Mouse (Mus musculus) CH12.LX (cell line): ENCODE results near the gene Dkk2.

Experiments
- CHD1 ChIP-seq: IDR thresholded peaks from 2 replicates; pipeline ENCODE4 v1.6.1; 2012; ENCODE audit warnings: low read depth, low read length, improper control_type of control experiment, inconsistent platforms
- EP300 ChIP-seq: IDR thresholded peaks from 2 replicates; pipeline ENCODE4 v1.6.1; 2011; ENCODE audit warnings: low read length, improper control_type of control experiment
- GABPA ChIP-seq: IDR thresholded peaks from 2 replicates; pipeline ENCODE4 v1.6.1; 2012; ENCODE audit warnings: low read depth, low read length, improper control_type of control experiment, inconsistent platforms; ENCODE audit not compliant: insufficient replicate concordance
- MAFK ChIP-seq: IDR thresholded peaks from 2 replicates; pipeline ENCODE4 v1.6.1; 2011; ENCODE audit warnings: low read length, improper control_type of control experiment; ENCODE audit not compliant: insufficient replicate concordance
- MXI1 ChIP-seq: IDR thresholded peaks from 2 replicates; pipeline ENCODE4 v1.6.1; 2011; ENCODE audit warnings: mild to moderate bottlenecking, low read depth, low read length, improper control_type of control experiment
- MYC ChIP-seq: IDR thresholded peaks from 2 replicates; pipeline ENCODE4 v1.6.1; 2011; ENCODE audit warnings: low read depth, mild to moderate bottlenecking, improper control_type of control experiment, low read length
- POLR2A ChIP-seq: IDR thresholded peaks from 2 replicates; pipeline ENCODE4 v1.6.1; 2011; ENCODE audit warnings: low read depth, mild to moderate bottlenecking, improper control_type of control experiment, low read length
- POLR2AphosphoS2 ChIP-seq: IDR thresholded peaks from 2 replicates; pipeline ENCODE4 v1.6.1; 2011; ENCODE audit warnings: low read depth, low read length, improper control_type of control experiment
- RAD21 ChIP-seq: IDR thresholded peaks from 2 replicates; pipeline ENCODE4 v1.6.1; 2011; ENCODE audit warnings: low read depth, mild to moderate bottlenecking, low read length, improper control_type of control experiment, moderate library complexity
- ZMIZ1 ChIP-seq: IDR thresholded peaks from 2 replicates; pipeline ENCODE4 v1.6.1; 2012; ENCODE audit warnings: low read depth, mild to moderate bottlenecking, inconsistent platforms, low read length, improper control_type of control experiment

- TF ChIP-seq RAD21, result no peak
- TF ChIP-seq ZMIZ1, result no peak
- no peak for TF ChIP-seq POLR2AphosphoS2
- no peak for TF ChIP-seq EP300
- TF ChIP-seq GABPA, result no peak
- TF ChIP-seq CHD1, result no peak
- TF ChIP-seq MYC, result no peak
- no peak for TF ChIP-seq POLR2A
- TF ChIP-seq MXI1, result no peak
- TF ChIP-seq MAFK, result no peak
These were observed 45.7 kb downstream of the Dkk2 start for GRCm38 (mm10) chr3:132130781-132131180.
